Mouse (Mus musculus) kidney, postnatal 25 days (tissue): Measurements from ENCODE around the gene Papss2.
"Not testable (repeated sequence)": the region's sequence is repeated elsewhere in the genome, so short reads cannot be mapped to it uniquely, and the experiment has no call there.

Source experiments
- DNase-seq, 2 experiments: peaks; one replicate each; pipeline ENCODE4 v3.0.0; 2021; ENCODE audit warnings: mixed read lengths in 2 of 2

Papss2 gene

GRCm38 (mm10) chr19:32641995-32642394 lies 46.4 kb downstream of the Papss2 start:
- DNase-seq: no peak

DNA sequence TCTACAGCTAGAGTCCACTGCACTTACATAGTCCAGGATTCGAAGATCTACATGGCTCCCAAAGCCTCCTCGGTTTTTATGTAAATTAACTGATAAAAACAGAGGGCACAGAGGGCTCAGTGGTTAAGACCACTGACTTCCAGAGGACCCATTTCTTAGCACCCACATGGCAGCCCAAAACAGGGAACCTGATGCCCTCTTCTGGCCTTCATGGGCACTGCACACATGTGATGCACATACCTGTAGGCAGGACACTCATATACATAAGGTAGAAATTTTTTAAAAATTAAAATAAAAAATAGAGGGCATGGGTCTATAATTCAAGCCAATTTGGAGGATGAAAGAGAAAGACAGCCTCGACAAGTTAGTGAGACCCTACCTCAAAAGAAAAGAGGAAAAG lies 48.1 kb downstream of the Papss2 start:
- DNase-seq: no peak

DNA sequence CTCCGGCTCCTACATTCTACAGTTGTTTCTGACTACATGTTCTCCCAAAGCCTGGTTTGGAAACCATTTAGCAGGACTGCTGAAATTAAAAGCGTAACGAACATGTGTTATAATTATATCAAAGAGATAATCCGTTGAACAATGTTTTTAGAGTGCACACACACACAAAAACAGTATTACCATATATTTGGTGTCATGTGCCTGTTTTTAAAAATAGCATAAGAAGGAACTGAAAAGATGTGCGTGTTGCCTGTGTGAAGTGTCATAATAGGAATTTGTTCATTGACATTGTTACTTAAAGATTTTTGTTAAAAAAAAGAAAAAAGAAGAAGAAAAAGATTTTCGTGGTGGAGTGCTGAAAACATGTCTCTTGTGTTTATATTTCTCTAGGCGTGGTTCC lies 50.3 kb downstream of the Papss2 start:
- no peak for DNase-seq

- DNase-seq: no peak
These were observed 50.8 kb downstream of the Papss2 start for GRCm38 (mm10) chr19:32646382-32646781.

- DNase-seq: no peak
These were observed 52.5 kb downstream of the Papss2 start for GRCm38 (mm10) chr19:32648019-32648571.

DNA sequence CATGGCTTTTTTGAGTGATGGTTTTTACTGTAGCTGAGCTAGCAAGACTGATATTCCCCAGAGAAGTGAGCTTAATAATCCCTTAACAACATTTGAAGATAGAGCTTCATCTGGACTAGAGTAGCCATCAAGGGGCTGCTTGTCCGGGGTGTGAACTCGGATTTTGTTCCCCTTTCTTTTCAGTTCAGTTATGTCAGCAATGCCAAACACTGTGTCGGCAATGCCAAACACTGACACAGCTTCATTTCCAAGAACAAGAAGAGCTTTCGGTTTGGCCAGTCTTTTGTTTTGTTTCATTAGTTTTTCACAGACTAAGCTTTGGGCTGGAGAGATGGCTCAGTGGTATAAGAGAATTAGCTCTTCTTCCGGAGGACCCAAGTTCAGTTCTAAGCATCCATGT lies 55.5 kb downstream of the Papss2 start:
- DNase-seq: no peak

DNA sequence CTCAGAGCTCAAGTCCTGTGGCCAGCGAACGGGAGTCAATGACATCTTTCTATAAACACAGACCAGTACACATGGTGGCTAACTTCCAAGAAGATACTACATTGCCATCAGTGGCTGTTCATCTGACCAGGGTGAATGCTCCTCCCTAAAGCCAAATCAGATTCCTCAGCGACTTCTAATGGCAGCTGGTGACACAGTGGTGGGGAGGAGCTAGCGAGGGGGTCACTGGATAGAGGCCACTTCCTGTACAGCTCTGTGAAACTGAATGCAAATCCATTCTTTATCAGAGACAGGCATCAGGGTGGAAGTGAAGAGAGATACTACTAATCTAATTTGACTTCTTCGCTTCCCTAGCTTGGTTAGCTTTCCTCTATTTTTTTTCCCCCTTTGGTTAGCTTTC lies 57.5 kb downstream of the Papss2 start:
- no peak for DNase-seq

DNA sequence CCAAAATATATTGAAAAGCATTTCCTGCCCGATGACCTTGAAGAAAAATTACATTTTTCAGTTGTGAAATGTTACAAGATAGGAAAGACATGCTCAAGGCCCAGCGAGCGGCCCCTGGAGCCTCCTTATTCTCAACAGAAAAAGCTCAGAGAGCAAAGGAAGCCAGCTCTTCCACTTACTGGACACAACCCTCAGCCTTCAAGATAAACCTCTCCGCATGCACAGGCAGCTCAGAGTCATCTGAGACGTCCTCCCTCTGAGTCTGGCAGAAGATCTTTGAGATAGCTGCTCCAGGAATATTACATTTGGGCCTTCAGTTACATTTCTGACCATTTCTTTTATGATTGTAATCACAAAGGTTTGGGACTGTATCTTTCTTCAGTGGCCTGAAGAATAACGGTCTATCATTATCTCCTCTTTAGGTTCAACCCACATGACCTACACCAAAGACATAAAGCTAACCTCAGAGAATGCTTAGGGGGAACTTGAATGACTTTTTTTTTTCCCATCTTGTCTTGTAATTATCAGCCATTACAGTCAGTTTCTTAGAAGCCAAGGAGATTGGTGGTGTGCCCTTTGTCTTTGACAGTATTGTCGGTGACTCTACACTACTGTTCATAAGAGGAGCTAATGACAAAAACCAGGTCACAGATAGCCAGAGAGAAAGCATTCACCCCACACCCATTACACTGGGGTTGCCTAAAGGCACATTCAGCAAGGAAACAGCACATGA lies 58.2 kb downstream of the Papss2 start:
- DNase-seq: no peak

DNA sequence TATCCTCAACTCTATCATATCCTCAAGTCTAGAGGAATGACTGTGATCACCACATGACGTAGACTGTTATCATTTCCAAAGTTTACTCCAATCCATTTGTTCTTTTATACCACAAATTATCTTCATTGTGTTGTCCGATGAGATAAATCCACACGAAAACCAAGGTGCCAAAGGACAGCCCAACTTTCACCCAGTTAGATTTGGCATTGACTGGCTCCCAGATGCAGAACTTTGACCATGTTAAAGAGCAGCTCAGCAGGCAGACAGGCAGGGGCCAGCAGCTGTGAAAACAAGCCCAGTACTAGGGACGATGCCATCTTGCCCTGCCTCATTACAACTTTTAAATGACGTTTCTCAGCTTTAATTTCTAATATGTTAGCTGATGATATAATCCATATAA lies 63.8 kb downstream of the Papss2 start:
- peak; percentile 14 to 67 for DNase-seq

- peak; percentile 32 to 75 for DNase-seq
These were observed 67.3 kb downstream of the Papss2 start for GRCm38 (mm10) chr19:32662936-32663335.

- no peak for DNase-seq
These were observed 69.7 kb downstream of the Papss2 start for GRCm38 (mm10) chr19:32665243-32665642.

- DNase-seq: not testable (repeated sequence)
These were observed 72.2 kb downstream of the Papss2 start for GRCm38 (mm10) chr19:32667830-32668229.

GRCm38 (mm10) chr19:32675766-32676165 lies 80.2 kb downstream of the Papss2 start:
- DNase-seq: no peak

- no peak for DNase-seq
These were observed 85.3 kb downstream of the Papss2 start for GRCm38 (mm10) chr19:32680894-32681293.

GRCm38 (mm10) chr19:32683081-32683480 lies 87.5 kb downstream of the Papss2 start:
- no peak for DNase-seq

GRCm38 (mm10) chr19:32687721-32688120 lies 92.1 kb downstream of the Papss2 start:
- no peak for DNase-seq

DNA sequence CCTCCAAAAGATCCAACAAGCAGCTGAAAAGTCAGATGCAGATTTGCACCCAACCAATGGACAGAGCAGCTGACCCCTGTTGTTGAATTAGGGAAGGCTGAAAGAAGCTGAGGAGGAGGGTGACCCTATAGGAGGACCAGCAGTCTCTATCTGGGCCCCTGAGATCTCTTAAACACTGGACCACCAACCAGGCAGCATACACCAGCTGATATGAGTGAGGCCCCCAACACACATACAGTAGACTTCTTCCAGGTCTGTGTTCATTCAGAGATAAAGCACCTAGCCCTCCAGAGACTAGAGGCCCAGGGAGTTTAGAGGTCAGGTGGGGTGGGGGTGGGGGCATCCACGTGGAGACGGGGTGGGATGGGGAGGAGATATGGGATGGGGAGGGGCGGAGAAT lies 92.6 kb downstream of the Papss2 start:
- not testable (repeated sequence) for DNase-seq

GRCm38 (mm10) chr19:32689724-32690123 lies 94.1 kb downstream of the Papss2 start:
- no peak for DNase-seq

DNA sequence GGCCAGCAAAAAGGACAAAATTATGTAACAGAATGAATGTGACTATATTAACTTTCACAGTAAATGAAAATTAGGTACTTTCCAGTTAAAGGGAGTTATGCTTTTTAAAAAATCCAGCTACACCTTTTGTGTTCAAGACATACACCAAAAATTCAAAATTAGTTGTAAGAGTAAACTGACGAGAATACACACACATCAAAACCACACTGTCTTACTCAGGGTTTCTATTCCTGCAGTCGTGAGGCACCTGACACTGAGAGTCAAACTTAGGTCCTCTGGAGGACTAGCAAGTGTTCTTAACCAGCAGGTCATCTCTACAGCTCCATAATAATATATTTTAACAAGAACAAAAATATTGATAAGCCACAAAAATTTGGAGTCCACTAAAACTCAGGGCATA lies 101.1 kb downstream of the Papss2 start:
- DNase-seq: no peak

- DNase-seq: no peak
These were observed 106.6 kb downstream of the Papss2 start for GRCm38 (mm10) chr19:32702191-32702590.

- DNase-seq: no peak
These were observed 113.4 kb downstream of the Papss2 start for GRCm38 (mm10) chr19:32708996-32709395.

DNA sequence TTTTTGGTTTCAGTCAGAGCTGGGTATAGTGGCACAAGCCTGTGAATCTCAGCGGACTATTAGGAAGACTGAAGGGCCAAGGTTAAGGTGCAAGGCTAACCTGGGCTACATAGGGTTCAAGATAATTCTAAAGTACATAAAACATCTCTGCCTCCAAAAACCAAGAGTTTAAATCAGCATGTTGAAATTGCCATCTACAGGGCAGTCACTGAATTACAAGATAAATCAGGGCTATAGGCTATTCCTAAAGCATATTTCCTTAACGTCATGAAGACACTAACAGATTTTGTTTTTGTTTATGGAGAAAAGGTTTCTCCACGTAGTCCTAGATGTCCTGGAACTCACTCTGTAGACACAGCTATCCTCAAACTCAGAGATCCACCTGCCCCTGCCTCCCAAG lies 114.7 kb downstream of the Papss2 start:
- no peak for DNase-seq

DNA sequence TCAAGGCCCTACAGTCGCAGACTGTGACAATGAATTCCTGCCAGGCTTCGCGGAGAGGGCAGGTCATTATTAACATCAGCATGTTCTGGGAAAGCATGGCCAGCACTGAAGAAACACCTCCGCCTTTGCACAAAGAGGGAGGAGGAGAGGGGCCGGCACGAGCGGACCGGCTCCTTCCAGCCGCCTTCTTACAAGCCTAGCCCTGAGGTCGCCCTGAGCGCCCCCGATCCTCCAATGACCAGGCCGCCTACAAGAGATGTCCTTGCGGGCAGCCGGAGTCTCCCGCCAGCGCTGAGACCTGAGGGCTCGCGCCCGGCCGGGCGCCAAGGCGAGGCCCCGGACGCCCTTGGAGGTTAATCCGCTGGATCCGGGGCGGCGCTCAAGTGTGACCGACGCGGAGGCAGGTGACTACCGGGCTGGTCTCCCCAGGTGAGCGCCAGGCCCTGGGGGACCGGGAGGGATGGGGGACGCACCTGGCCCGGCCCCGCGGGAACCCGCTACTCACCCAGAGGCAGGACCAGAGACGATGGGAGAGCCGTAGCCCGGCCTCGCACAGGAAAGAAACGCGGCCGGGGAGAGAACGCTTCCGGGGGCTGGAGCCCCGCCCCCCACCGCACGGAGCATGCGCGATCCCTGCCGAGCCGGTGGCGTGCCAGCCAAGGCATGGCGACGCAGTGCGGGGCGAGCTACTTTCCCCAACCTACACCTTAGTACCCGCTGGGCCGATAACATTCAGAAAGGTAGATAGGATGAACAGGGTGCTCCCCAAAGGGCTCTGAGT lies 116.4 kb downstream of the Papss2 start:
- peak; percentile 91 to 95 for DNase-seq

- peak; percentile 83 to 91 for DNase-seq
These were observed 117.0 kb downstream of the Papss2 start for GRCm38 (mm10) chr19:32712588-32713042.
